Mouse (Mus musculus) adrenal gland (tissue): ENCODE measurements at regions not wholly inside any gene's neighbourhood (a gene's known extent, or its start where the extent isn't known, plus 50 kb on each side); places are given as distances from the start of the nearest gene placed in this dataset.

Experiments used
- intact Hi-C: fragments of 180-260 bp; cut with DNase I; formaldehyde crosslinking; loops from one replicate; pipeline ENCODE4 v1.15.1; 2025

- intact Hi-C loops, result no loop called here
Measured at GRCm38 (mm10) chr8:88972993-88973690, 70.8 kb downstream of the Sall1 start.

GRCm38 (mm10) chr8:88958843-88959242 lies 85.1 kb downstream of the Sall1 start:
- intact Hi-C loops, result no loop called here

GRCm38 (mm10) chr8:88953178-88953577 lies 90.8 kb downstream of the Sall1 start:
- intact Hi-C loops, result no loop called here

GRCm38 (mm10) chr8:88951829-88952155 lies 92.2 kb downstream of the Sall1 start:
- intact Hi-C loops, result no loop called here

- intact Hi-C loops, result no loop called here
Measured at GRCm38 (mm10) chr8:88951145-88951828, 92.7 kb downstream of the Sall1 start.

DNA sequence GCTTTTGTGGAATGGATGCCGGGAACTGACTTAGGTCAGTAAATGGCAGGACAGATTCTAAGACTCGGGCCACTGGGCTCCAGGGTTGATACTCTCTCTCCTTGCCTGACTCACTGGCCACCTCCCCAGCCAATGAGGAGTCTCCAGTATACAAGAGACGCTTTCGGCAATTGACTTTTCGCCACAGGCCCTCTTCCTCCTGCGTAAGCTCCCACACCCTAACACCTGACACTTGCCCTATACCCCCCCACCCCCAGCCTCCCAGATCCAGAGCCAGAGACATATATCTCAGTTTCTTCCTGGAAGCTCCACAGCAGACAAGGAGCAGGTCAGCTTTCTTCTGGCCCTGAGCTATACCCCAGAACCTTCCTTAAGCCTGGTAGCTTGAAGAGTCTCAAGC lies 94.0 kb downstream of the Sall1 start:
- intact Hi-C loops, result no loop called here

- intact Hi-C loops, result no loop called here
Measured at GRCm38 (mm10) chr8:88948981-88949380, 95.0 kb downstream of the Sall1 start.

DNA sequence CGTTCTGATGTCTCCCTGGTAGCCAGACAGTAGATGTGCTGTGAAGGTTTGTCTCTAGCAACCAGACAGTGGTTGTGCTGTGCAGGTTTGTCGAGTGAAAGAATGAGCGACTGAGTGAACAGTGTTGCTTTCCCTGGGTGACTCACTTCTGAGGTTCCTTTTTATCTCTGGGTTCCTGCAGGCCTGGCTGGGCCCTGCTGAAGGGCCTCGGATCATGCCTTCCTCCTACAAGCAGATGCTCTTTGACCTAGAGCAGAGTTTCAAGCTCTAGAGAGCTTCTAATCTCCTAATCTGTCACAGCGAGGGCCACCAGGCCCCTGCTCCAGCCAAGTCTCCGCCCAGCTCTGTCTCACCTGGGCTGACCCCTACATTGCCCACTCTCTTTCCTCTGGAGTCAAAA lies 95.6 kb downstream of the Sall1 start:
- intact Hi-C loops, result no loop called here

GRCm38 (mm10) chr8:88947384-88947783 lies 96.6 kb downstream of the Sall1 start:
- intact Hi-C loops, result no loop called here

DNA sequence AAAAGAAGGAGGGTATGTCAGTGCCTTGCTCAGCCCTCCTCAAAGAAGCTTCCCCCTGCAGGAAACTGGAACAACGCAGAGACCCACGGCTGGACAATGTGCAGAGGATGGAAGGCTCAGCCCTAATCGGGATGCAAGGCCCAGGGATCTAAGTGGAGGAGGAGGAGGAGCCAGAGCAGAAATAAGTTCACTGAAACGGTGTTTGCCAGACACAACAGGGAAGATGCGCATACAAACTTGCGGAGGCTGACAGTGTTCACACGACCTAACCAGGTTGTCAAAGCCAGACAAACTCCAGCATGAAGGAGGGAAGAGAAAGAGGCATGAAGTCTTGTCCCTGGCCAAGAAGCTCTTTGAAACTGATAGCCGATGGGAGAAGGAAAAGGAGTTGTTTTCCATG lies 98.3 kb downstream of the Sall1 start:
- intact Hi-C loops, result no loop called here

DNA sequence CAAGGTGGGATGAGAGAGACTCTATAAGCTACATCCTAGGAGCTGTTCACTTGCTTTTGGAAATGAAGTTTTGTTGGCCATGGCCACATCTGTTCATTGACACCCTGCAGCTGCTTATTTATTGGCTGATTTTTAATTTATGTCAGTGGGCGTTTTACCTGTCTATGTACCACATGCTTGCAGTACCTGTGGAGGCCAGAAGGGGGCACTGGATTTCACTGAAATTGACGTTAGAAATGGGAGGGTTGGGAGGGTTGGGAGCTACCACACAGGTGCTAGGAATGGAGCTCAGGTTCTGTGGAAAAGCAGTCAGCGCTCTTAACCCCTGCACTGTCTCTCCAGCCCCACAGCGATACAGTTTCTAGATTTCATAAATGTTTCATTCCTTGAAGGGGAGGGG lies 99.9 kb downstream of the Sall1 start:
- intact Hi-C loops, result loop anchor here (5.0 kb wide), 1 partner anchor 628 kb away; no protein-coding TSS in a partner anchor

DNA sequence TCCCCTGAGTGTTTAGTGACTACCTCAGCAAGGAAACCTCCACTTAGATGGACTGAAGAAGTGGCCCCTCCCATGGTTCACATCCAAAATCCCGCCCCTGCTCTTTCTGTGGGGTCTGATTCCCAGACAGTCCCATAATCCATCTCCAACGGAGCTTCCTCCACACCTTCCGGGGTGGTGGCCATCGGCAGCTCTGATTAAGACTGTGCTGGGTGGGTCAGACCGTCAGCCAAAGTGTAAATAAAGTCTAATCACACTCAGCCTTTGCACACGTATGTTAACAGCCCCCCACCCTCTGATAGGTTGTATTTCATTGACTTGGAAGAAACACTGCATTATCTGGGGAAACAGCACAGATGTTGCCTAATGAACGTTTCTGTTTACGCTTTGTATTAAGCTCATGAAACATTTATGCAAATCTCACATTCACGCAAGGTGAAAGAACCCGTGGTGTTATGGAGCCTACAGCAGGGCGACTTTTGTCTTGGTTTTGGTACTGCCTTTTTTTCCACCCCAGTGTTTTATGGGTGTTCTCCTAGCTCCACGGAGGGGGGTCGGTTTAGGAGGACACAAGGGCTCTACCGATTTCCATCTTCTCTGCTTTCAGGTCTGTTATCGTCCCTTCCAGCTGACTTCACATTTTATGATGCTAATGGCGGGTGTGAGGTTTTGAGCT lies 104.8 kb downstream of the Sall1 start:
- intact Hi-C loops, result no loop called here

DNA sequence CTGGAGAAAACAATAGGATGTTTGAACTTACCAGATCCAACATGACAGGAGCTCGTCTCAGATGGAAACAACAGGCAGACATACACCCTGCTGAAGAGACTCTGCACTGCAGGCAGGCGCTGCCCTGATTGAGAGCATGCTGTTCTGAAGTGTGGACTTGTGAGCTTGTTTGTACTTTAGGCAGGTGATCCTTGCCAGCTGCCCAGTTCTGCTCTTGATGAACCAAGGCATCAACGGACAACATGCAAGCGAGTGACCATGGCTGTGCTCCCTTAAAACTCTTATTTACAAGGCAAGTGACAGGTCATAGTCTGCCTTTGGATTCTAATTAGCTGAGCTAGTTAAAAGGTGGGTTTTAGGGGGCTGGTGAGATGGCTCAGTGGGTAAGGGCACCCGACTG lies 109.3 kb downstream of the Sall1 start:
- intact Hi-C loops, result no loop called here

- intact Hi-C loops, result no loop called here
Measured at GRCm38 (mm10) chr8:88931050-88931449, 112.9 kb downstream of the Sall1 start.

DNA sequence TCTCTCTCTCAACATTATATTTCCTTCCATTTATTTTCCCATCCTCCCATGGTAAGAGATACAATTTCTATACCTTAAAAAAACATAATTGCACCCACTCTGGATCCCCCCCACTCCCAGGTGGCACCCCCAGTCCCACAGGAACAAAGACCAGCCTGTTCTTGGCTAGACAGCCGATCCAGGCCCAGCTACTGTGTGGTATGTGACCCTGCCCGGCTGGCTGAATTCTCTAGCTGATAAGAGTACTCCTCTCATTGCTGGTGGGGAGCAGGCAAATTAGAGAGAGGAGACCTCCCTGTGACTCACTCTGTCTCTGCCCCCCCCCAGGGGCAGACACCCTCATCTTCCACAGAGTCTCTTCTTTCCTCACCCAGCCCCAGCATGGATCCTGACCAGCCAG lies 113.6 kb downstream of the Sall1 start:
- intact Hi-C loops, result no loop called here

DNA sequence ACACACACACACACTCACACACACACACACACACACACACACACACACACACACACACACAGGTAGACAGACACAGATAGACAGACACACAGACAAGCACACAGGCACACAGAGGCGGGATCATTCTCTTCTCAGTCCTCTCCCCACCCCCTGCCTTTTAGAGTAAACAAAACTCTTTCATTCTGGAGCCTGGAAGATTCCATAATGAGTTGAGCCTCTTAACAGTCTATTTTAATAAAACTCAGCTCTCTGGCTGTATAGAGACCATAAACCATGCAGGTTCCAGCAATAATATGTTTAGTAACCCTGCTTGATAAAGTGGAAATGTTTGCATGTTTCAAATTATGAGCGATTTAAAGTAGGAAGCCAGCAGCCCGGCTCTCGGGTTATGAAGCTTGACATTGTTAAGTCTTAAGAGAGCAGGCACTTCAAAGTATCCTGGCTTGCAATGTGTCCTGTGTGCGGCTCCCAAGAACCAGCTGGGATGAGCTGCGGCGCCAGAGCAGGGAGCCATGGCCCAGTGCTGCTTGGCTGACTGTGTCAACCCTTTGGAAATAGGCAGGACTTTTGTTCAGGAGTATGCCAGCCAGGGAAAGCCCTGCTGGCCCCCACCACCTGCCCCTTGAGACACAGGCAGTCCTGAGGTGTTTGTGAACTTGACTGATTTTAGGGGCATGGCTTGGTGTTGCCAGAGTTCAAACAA lies 115.1 kb downstream of the Sall1 start:
- intact Hi-C loops, result no loop called here

- intact Hi-C loops, result no loop called here
Measured at GRCm38 (mm10) chr8:88922840-88923239, 121.1 kb downstream of the Sall1 start.

- intact Hi-C loops, result no loop called here
Measured at GRCm38 (mm10) chr8:88921967-88922366, 122.0 kb downstream of the Sall1 start.

- intact Hi-C loops, result no loop called here
Measured at GRCm38 (mm10) chr8:88919282-88919681, 124.7 kb downstream of the Sall1 start.

DNA sequence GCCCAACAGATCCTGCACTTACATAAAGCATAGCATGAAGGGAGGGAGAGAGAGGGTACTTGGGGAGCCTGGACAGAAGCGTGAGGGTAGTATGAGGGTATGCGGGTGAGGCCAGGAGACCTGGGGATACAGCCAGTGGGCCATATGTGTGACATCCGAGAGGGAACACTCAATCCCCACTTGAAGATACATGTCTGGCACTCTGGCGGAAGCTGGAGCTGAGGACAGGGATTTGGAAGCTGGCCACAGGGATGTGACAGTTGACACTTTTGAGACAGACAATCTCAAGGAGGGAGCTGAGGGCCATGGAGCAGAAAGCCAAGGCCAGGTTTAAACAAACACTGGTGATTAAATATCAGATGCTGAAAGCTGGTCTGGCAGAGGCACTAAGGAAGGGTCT lies 127.9 kb downstream of the Sall1 start:
- intact Hi-C loops, result no loop called here

GRCm38 (mm10) chr8:88914657-88915056 lies 129.3 kb downstream of the Sall1 start:
- intact Hi-C loops, result no loop called here

- intact Hi-C loops, result no loop called here
Measured at GRCm38 (mm10) chr8:88914190-88914589, 129.8 kb downstream of the Sall1 start.
